Mouse (Mus musculus): Measurements from ENCODE around the gene Gstcd. TPM values are rescaled to one million over a fixed set of nuclear protein-coding genes. Genes with fewer than 3 reads are reported as not detected.
A peak's percentile ranks its signal among the peaks of the same experiment; 100 is the strongest.

Gstcd gene
- polyA plus RNA-seq, 1 experiment from 2014 or later: 3.5 TPM

DNA sequence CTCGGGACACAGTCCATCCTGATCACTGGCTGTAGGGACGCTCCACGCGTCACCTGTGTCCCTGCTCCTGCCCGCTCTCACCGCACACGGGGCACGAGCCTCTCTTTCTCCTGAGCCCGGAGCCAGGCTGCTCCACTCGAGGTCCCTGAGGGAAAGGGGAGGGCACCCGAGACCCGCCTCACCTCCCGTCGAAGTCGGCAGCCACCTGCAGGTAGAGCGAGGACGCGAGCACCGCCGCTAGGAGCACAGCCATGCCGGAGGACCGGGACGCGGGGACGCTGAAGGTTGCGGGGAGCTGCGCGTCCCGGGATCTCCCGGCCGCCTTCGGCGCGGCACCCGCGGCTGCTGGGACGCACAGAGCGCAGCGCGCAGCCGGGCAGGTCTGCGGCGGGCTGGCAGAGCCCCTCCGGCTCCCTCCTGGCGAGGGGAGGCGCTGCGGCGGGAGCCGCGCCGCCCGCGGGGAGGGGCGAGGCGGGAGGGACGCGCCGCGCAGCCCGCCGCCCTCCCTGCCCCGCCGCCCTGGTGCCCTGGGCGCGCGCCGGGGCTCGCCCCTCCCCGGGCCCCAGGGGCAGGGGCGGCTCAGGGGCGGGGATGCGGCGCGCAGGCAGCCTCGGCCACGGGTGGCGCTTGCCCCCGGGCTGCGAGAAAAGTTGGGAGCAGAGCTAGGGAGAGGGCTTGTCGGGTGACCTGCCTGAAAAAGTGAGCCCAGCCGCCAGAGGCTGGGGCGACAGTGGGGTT is 141.9 kb downstream of the Gstcd start, which contains the start of gene Npnt:
Gene Npnt (minus strand): TSS at position 501 of the 738 bp plus-strand sequence.
- no peaks in the 10 kb centered on the region for H3K36me3 ChIP-seq (ENCODE audit: control insufficient read depth, insufficient read depth, low read length)
- no peaks in the 10 kb centered on the region for H3K9me3 ChIP-seq (replicated peaks; ENCODE audit: control insufficient read depth, low read length, poor library complexity, severe bottlenecking)
- peak within 1 kb of the TSS; percentile 75 for H3K4me3 ChIP-seq (ENCODE audit: low read depth, low read length)
- WGBS: 0% methylated on average over 60 of the region's 82 CpGs
- H3K27ac ChIP-seq (ENCODE audit: low read length): 0 out of 2 replicates have a peak within 1 kb of the TSS, but pooled peaks have one; percentile 19
- peak within 1 kb of the TSS; percentile 97 for H3K4me2 ChIP-seq (ENCODE audit: low read length)
- H3K9ac ChIP-seq (ENCODE audit: low read depth, low read length): peak within 1 kb of the TSS; percentile 75
- peak; percentile 87 for ATAC-seq
- peaks cover 8% of the 10 kb centered on the region for H3K4me1 ChIP-seq (ENCODE audit: control insufficient read depth, insufficient read depth, low read length)
- no peaks in the 10 kb centered on the region for H3K27me3 ChIP-seq (ENCODE audit: control insufficient read depth, insufficient read depth, low read depth, low read length)

DNA sequence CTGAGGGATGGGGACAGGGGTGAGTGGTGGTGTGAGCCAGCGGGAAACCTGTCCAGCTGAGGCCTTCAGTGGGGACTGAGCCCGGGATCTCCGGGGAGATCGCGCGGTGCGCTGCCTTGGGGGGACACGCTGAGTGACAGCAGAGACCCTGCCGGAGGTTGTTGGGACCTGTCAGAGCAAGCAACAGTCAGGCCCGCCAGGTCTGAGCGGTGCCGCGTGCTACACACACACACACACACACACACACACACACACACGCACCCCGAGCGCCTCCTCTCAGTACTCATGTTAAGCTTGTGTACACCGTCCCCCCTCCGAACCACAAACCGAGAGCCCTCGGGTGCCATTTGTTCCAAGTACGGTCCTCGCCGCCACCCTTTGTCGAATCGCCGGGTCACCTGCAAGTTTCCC is 142.4 kb downstream of the Gstcd start:
- Histone ChIP-seq H3K9ac (ENCODE audit: low read depth, low read length) (peak overlapping the region; percentile 75), H3K36me3 (ENCODE audit: control insufficient read depth, insufficient read depth, low read length) (no peaks in the 10 kb centered on the region), H3K4me2 (ENCODE audit: low read length) (peak overlapping the region; percentile 97), H3K4me3 (ENCODE audit: low read depth, low read length) (peak overlapping the region; percentile 75), H3K9me3 (replicated peaks; ENCODE audit: control insufficient read depth, low read length, poor library complexity, severe bottlenecking) (no peaks in the 10 kb centered on the region), H3K27ac (ENCODE audit: low read length) (no peak overlapping the region), H3K27me3 (ENCODE audit: control insufficient read depth, insufficient read depth, low read depth, low read length) (no peaks in the 10 kb centered on the region), H3K4me1 (ENCODE audit: control insufficient read depth, insufficient read depth, low read length) (peaks cover 8% of the 10 kb centered on the region)
- ATAC-seq: peak; percentile 86
- 0% methylated on average over 23 of the region's 26 CpGs for WGBS

DNA sequence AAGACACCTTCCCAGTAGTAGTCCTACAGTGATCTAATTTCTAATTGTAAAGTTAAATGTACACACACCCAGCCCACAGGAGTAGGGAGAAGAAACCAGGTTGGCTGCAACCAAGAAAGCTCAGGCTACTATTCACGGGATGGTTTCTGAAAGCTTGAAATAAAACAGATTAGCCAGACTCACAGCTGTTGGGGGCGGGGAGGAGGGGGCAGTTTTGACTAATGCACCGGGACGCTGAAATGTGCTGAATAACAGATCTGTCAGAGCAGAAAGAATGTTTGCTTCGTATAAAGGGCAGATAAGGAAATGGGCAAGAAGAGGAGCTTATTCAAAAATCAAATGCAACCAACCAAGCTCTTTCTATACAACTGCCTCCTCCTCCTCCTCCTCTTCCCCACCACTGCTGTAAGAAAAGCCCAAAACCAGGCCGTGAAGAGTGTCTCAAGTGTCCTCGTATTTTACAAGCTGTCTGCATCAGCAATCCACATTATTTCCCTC is 143.5 kb downstream of the Gstcd start:
- Histone ChIP-seq H3K4me2 (ENCODE audit: low read length) (peak overlapping the region; percentile 97), H3K27ac (ENCODE audit: low read length) (no peak overlapping the region), H3K36me3 (ENCODE audit: control insufficient read depth, insufficient read depth, low read length) (no peaks in the 10 kb centered on the region), H3K4me1 (ENCODE audit: control insufficient read depth, insufficient read depth, low read length) (peaks cover 8% of the 10 kb centered on the region), H3K27me3 (ENCODE audit: control insufficient read depth, insufficient read depth, low read depth, low read length) (no peaks in the 10 kb centered on the region), H3K4me3 (ENCODE audit: low read depth, low read length) (peak overlapping the region; percentile 13), H3K9ac (ENCODE audit: low read depth, low read length) (no peak overlapping the region), H3K9me3 (replicated peaks; ENCODE audit: control insufficient read depth, low read length, poor library complexity, severe bottlenecking) (no peaks in the 10 kb centered on the region)
- ATAC-seq: no peak
- 8% methylated on average over 7 of the region's 7 CpGs for WGBS

DNA sequence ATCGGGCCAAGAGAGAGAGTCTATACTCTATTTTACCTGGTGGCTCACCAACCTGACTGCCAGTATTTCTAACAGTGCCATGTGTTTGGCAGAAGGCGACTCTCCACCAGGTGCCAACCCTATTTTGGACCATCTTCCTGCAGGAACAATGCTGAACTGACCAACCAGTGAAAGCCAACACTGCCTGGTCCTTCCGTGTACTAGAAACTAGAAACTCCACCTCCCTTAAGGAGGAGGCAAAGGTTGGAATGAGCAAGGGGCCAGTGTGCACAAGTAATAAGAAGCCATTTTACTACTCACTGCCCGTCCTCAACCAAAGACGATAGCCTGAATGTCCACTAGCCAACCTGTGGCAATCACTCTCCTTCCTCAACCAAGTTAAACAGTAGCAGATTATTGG is 145.7 kb downstream of the Gstcd start:
- H3K4me2 ChIP-seq (ENCODE audit: low read length): no peak overlapping the region
- no peak overlapping the region for H3K4me3 ChIP-seq (ENCODE audit: low read depth, low read length)
- H3K9me3 ChIP-seq (replicated peaks; ENCODE audit: control insufficient read depth, low read length, poor library complexity, severe bottlenecking): no peaks in the 10 kb centered on the region
- WGBS: 95% methylated on average over 5 of the region's 5 CpGs
- peaks cover 8% of the 10 kb centered on the region for H3K4me1 ChIP-seq (ENCODE audit: control insufficient read depth, insufficient read depth, low read length)
- H3K36me3 ChIP-seq (ENCODE audit: control insufficient read depth, insufficient read depth, low read length): no peaks in the 10 kb centered on the region
- no peak for ATAC-seq
- no peaks in the 10 kb centered on the region for H3K27me3 ChIP-seq (ENCODE audit: control insufficient read depth, insufficient read depth, low read depth, low read length)
- no peak overlapping the region for H3K9ac ChIP-seq (ENCODE audit: low read depth, low read length)
- H3K27ac ChIP-seq (ENCODE audit: low read length): no peak overlapping the region

DNA sequence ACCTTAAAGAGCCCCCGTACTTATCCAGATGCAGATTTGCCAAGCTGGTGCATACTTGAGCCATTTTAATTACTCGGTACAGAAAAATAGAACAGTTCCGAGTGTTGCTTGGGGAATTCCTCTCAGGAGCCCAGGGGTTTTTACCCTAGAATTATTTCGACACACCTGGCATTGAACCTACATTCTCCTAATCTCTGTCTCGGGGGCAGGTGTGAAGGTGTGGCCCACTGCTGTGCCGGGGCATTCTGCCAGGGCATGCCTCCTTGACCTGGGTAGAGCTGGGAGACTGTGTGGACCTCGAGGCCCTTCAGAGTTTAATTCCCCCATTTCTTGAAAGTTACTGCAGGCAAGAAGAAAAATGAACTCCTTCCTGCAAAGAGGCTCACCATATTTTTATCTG is 146.2 kb downstream of the Gstcd start:
- WGBS: 92% methylated on average over 7 of the region's 7 CpGs
- Histone ChIP-seq H3K27ac (ENCODE audit: low read length) (no peak overlapping the region), H3K4me3 (ENCODE audit: low read depth, low read length) (no peak overlapping the region), H3K4me2 (ENCODE audit: low read length) (no peak overlapping the region), H3K36me3 (ENCODE audit: control insufficient read depth, insufficient read depth, low read length) (no peaks in the 10 kb centered on the region), H3K4me1 (ENCODE audit: control insufficient read depth, insufficient read depth, low read length) (peaks cover 8% of the 10 kb centered on the region), H3K9me3 (replicated peaks; ENCODE audit: control insufficient read depth, low read length, poor library complexity, severe bottlenecking) (no peaks in the 10 kb centered on the region), H3K9ac (ENCODE audit: low read depth, low read length) (no peak overlapping the region), H3K27me3 (ENCODE audit: control insufficient read depth, insufficient read depth, low read depth, low read length) (no peaks in the 10 kb centered on the region)
- no peak for ATAC-seq

DNA sequence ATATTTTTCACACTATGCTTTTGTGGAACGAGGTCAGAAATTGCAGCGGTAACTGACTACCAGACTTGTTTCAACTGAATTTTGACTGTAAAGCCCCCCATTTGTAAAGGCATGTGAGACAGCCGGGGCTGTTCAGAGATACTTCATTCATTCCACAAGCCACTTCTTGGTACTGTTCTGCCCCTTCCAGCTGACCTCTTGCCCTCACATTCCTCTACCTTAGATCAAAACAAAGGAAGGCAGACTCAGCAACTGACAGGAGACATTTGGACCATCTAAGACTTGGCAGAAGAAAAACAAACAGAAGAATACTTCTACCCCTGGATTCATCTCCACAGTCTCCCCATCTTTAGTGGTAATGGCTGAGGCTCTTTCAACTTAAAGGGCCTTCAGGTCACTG is 147.2 kb downstream of the Gstcd start:
- peaks cover 8% of the 10 kb centered on the region for H3K4me1 ChIP-seq (ENCODE audit: control insufficient read depth, insufficient read depth, low read length)
- H3K9me3 ChIP-seq (replicated peaks; ENCODE audit: control insufficient read depth, low read length, poor library complexity, severe bottlenecking): no peaks in the 10 kb centered on the region
- no peaks in the 10 kb centered on the region for H3K27me3 ChIP-seq (ENCODE audit: control insufficient read depth, insufficient read depth, low read depth, low read length)
- no peak overlapping the region for H3K4me2 ChIP-seq (ENCODE audit: low read length)
- H3K4me3 ChIP-seq (ENCODE audit: low read depth, low read length): no peak overlapping the region
- ATAC-seq: no peak
- H3K36me3 ChIP-seq (ENCODE audit: control insufficient read depth, insufficient read depth, low read length): no peaks in the 10 kb centered on the region
- no peak overlapping the region for H3K27ac ChIP-seq (ENCODE audit: low read length)
- WGBS: 39% methylated on average over 3 of the region's 3 CpGs
- H3K9ac ChIP-seq (ENCODE audit: low read depth, low read length): no peak overlapping the region

DNA sequence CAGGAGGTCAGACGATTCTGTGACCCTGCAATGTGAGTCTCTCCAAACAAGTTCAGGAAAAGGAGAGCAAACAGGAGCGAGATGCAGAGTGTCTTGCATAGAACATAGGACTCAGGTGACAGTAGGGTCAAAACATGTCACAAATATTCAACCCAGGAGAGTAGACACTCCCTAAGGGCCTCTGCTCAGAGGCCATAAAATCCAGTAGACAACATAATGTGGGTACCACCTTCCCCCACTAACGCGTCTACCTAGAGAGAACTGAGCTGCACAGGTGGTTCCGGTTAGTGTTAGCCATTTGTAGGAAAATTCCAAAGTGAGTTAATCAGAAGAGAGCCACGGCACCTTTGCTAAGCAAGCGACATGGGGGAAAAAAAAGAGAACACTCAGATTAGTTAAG is 147.6 kb downstream of the Gstcd start:
- Histone ChIP-seq H3K27ac (ENCODE audit: low read length) (no peak overlapping the region), H3K4me3 (ENCODE audit: low read depth, low read length) (no peak overlapping the region), H3K9me3 (replicated peaks; ENCODE audit: control insufficient read depth, low read length, poor library complexity, severe bottlenecking) (no peaks in the 10 kb centered on the region), H3K4me1 (ENCODE audit: control insufficient read depth, insufficient read depth, low read length) (peaks cover 8% of the 10 kb centered on the region), H3K9ac (ENCODE audit: low read depth, low read length) (no peak overlapping the region), H3K4me2 (ENCODE audit: low read length) (no peak overlapping the region), H3K27me3 (ENCODE audit: control insufficient read depth, insufficient read depth, low read depth, low read length) (no peaks in the 10 kb centered on the region), H3K36me3 (ENCODE audit: control insufficient read depth, insufficient read depth, low read length) (no peaks in the 10 kb centered on the region)
- ATAC-seq: no peak
- 70% methylated on average over 7 of the region's 7 CpGs for WGBS

DNA sequence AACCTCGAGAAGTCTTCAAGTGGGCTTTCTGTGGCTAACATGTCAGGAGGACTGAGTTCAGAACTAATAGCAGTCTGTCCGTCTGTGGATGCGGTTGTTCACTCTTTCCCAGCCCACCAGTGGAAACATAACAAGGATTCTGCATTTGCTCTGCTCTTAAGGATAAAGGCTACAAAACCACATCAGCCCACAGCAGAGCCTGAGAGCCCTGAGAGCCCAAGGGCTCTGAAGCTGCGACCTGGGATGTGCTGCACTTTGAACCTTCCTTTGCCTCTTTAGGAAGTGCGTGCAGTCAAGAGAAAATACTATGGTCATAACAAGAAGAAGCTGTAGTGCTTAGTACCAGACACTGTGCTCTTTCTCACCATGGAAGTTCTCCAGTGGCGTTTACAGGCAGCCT is 149.1 kb downstream of the Gstcd start:
- ATAC-seq: no peak
- Histone ChIP-seq H3K4me3 (ENCODE audit: low read depth, low read length) (no peak overlapping the region), H3K4me2 (ENCODE audit: low read length) (no peak overlapping the region), H3K9me3 (replicated peaks; ENCODE audit: control insufficient read depth, low read length, poor library complexity, severe bottlenecking) (no peaks in the 10 kb centered on the region), H3K36me3 (ENCODE audit: control insufficient read depth, insufficient read depth, low read length) (no peaks in the 10 kb centered on the region), H3K4me1 (ENCODE audit: control insufficient read depth, insufficient read depth, low read length) (no peaks in the 10 kb centered on the region), H3K27ac (ENCODE audit: low read length) (no peak overlapping the region), H3K9ac (ENCODE audit: low read depth, low read length) (no peak overlapping the region), H3K27me3 (ENCODE audit: control insufficient read depth, insufficient read depth, low read depth, low read length) (no peaks in the 10 kb centered on the region)
- WGBS: 94% methylated on average over 6 of the region's 6 CpGs

DNA sequence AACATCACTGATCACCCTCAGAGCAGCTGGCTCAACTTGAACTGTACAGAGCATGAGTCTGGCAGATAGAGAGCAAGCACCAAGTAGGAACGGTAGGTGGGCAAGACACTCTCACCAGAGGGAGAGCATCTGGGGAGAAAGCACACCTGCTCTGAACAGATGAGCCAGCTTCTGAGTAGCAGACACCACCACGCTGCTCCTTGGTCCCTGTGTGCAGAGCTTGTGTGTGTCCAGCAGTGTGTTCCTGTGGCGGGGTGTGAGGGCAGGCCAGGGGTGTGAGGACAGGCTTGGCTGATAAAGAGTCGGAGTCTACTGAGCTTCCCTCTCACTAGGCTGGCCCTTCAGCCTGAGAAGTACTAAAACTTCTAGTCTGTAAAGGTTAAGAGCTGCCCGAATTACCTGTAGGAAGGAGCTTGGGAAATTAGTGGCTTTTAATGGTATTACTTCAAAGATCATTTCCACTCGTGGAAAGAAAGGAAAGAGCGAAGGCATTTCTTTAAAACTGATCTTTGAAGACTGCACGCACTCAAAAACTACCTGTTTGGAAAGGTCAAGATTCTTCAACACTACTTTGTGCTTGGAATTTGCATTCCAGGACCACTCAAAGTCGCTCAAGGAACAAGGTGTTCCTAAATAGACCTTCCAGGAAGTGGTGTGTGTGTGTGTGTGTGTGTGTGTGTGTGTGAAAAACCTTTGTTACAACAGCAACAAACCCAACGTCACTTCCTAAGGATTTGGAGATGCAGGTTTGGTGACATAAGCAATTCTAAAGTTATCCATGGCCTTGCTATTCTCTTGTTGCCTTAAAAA is 151.4 kb downstream of the Gstcd start:
- Histone ChIP-seq H3K9ac (ENCODE audit: low read depth, low read length) (no peak overlapping the region), H3K36me3 (ENCODE audit: control insufficient read depth, insufficient read depth, low read length) (no peaks in the 10 kb centered on the region), H3K4me1 (ENCODE audit: control insufficient read depth, insufficient read depth, low read length) (no peaks in the 10 kb centered on the region), H3K27ac (ENCODE audit: low read length) (no peak overlapping the region), H3K27me3 (ENCODE audit: control insufficient read depth, insufficient read depth, low read depth, low read length) (no peaks in the 10 kb centered on the region), H3K4me2 (ENCODE audit: low read length) (no peak overlapping the region), H3K4me3 (ENCODE audit: low read depth, low read length) (no peak overlapping the region), H3K9me3 (replicated peaks; ENCODE audit: control insufficient read depth, low read length, poor library complexity, severe bottlenecking) (no peaks in the 10 kb centered on the region)
- WGBS: 91% methylated on average over 10 of the region's 10 CpGs
- ATAC-seq: no peak
